Mouse (Mus musculus) right cerebral cortex, postnatal 36 days (tissue): ENCODE data around the gene Trank1.

Experiments used
- DNase-seq, 2 experiments: peaks; one replicate each; pipeline ENCODE4 v3.0.0; 2022; ENCODE audit warnings: low spot score in 2 of 2, mixed read lengths in 1 of 2

Gene Trank1

GRCm38 (mm10) chr9:111302196-111302831 lies 9.2 kb upstream of the Trank1 start:
- no peak for DNase-seq

DNA sequence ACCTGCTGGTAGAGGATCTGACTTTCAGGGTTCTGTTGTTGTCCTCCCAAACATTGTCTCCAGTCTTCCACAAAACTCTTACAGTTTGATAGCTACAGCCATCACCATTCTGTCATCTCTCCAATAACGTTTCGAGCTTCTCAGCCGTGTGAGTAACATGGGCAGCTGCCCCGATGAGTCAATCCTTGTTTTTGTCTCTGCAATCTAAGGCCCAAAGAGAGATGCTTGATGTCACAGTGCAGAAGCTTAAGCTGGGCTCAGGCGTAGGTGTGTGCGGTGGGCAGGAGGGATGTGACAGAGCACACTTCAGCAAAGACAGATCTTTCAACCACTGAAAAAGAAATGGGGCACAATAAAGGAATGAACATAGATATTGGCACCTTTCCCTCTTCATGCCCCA lies 7.5 kb upstream of the Trank1 start:
- DNase-seq, result peak; percentile 31 to 59

DNA sequence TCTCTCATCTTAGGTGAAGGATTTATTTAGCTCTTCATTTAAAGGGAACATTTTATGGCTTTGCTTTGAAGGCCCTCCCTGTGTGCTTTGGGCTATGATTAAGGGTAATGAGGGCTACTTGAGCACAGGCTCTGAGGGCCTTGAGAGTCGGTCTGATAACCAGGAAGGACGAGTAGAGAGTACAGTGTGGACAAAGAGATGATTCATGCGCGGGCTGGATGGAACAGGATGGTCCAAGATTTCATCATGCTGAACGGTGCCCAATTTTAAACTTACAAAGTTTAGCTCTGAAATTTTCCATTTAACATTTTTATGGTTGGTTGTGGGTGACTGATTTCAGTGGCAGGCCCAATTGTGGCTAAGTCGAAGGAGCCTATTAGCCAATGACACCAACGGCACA lies 5.4 kb upstream of the Trank1 start:
- no peak for DNase-seq

DNA sequence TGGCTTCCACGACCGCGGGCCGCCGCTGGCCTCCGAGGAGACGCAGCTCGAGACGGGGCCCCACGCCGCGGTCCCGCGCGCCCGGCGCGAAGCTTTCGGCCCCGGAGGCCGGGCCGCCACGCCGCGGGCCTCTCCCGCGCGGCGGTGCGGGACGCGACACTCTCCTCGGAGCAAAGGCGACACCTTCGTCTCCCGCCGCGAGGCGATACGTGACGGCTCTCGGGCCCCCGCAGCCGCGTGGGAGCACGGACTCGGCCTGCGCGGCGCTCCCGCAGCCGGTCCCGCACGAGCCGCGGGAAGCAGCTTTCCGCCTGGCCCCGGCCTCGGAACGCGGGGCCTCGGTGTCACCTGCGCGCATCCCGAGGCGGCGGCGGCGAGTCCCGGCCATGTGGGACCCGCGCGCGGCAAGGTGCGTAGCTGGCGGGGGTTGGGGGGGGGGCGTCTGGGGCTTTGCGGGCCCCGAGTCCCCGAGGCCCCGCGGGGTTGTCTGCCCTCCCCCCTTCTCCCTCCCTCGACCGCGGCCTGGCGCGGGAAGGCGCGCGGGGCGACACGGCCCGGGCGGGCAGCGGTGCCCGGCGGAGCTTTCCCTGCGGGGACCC lies 403 bp downstream of the Trank1 start:
- DNase-seq, result no peak

GRCm38 (mm10) chr9:111312442-111313141 lies 1.1 kb downstream of the Trank1 start:
- DNase-seq, result no peak

GRCm38 (mm10) chr9:111313299-111313698 lies 1.8 kb downstream of the Trank1 start:
- DNase-seq, result no peak

GRCm38 (mm10) chr9:111313793-111314192 lies 2.3 kb downstream of the Trank1 start:
- no peak for DNase-seq

DNA sequence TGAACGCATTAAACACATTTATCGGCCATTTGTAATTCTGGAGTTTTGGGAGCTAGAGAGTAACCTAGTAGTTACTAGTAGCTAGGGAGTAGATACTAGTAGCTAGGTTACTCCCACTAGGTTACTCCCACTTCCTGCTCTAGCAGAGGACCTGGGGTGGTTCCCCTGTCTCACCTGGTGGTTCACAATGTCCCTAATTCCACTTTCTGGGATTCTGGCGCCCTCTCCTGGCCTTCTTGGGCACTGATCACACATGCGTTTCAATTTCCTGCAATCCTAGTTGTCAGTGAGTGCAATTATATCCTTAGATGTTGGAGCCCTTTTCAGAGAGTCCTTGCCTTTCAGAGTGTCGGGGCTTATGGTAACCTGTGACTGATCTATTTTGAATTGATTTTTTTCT lies 2.7 kb downstream of the Trank1 start:
- DNase-seq, result peak in 1 of 2 experiments; percentile 52

- DNase-seq, result peak; percentile 39 to 69
Observed at GRCm38 (mm10) chr9:111320912-111321311, 9.4 kb downstream of the Trank1 start.

- DNase-seq, result no peak
Observed at GRCm38 (mm10) chr9:111324881-111325280, 13.3 kb downstream of the Trank1 start.

- no peak for DNase-seq
Observed at GRCm38 (mm10) chr9:111329881-111330280, 18.3 kb downstream of the Trank1 start.

- DNase-seq, result no peak
Observed at GRCm38 (mm10) chr9:111333790-111334189, 22.3 kb downstream of the Trank1 start.

GRCm38 (mm10) chr9:111334555-111335164 lies 23.1 kb downstream of the Trank1 start:
- DNase-seq, result no peak

GRCm38 (mm10) chr9:111351233-111351632 lies 39.7 kb downstream of the Trank1 start:
- no peak for DNase-seq

DNA sequence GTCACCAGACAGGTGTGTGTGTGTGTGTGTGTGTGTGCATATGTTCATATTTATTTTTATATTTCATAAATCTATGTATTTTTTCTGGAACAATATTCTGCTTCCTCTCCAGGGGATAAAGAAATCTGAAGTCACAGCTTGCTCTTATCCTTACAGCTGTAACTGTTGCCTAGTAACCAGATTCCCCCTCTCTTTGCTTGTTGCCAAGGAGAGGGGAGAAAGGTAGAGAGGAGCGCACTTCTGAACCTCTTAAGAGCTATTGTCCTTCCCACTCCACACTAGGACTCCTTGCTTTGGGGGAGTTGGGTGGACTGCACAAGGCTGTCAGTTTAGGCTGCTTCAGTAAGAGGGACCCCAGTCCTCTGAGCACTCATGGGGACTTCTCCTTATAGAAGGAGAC lies 40.1 kb downstream of the Trank1 start:
- DNase-seq, result no peak

DNA sequence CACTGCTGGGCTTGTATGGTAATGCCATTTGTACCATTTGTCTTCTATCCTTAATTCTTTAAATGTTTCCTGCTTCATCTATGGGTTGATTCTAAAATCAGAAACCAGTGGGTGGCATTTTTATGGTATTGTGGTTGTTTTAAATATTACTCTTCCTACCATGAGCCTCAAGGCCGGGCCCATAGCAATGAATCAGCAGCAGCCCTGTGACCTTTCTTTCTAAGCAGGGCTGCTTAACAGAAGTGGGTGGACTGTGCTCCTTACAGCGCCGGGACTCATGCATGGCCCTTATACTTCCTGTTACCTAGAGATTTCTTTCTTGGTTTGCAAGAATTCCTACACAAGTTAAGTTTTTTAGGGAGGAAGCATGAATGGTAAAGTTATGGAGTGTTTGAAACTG lies 41.1 kb downstream of the Trank1 start:
- no peak for DNase-seq

DNA sequence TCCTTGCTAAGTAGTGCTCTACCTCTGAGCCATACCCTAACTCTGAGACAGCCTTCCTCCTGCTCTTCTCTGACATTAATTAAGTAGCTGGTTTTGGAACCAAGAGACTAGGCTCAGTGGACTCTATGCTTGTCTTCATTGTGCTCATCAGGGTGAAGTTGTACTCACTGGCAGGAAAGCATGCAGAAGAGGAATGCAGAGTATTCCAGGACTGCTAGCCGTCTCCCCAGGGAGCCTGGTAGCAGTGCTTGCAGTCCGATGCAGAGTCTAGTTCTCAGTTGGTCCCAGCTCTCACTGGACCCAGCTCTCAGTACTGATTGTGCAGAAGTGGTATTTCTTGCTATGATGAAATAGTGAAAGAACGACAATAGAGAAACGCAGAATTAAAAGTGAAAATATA lies 43.5 kb downstream of the Trank1 start:
- no peak for DNase-seq

GRCm38 (mm10) chr9:111356386-111356785 lies 44.8 kb downstream of the Trank1 start:
- DNase-seq, result no peak

GRCm38 (mm10) chr9:111363656-111364055 lies 52.1 kb downstream of the Trank1 start:
- DNase-seq, result no peak

- no peak for DNase-seq
Observed at GRCm38 (mm10) chr9:111367713-111368112, 56.2 kb downstream of the Trank1 start.

DNA sequence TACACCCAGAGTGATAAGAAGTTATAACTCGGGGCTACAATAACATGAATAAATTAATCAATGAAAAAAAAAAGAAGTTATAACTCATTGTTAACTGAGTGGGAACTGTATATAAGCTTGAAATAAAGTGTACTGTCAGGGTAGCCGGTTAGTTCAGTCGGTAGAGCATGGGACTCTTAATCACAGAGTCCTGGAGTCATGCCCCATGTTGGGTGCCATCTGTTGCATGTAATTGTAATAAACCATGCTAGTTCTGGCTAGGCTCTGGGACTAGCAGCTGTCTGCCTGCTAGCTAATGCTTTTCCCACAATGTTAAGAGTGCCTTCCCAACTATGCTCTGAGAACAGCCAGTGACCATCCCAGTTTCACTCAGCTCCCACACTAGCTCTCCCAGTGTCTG lies 60.5 kb downstream of the Trank1 start:
- DNase-seq, result no peak

DNA sequence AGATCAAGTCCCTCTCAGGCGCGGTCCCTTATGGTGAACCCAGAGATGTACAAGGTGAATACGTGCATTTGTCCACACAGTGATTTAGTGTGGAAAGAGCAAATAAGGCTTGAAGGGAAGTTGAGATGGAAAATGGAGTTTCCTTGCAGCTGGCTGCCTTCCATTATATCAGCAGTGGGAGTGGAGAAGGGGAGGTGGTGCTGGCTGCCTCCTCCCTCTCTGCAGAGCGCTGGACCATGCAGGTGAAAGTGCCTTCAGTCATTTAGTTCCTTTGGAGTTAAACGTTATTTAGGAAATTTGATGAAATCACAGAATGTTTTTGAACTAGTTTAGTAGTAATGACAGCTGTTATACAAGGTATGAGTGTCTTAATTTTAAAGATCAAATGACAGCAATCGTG lies 66.3 kb downstream of the Trank1 start:
- no peak for DNase-seq
